Mouse (Mus musculus): ENCODE results near the gene Fancc.
"Not testable (repeated sequence)": the region's sequence is repeated elsewhere in the genome, so short reads cannot be mapped to it uniquely, and the experiment has no call there.

Gene Fancc

GRCm38 (mm10) chr13:63515542-63515941 is 18.5 kb upstream of the Fancc start:
- no peak for DNase-seq (ENCODE audit: inconsistent ontology term)

GRCm38 (mm10) chr13:63514931-63515360 is 17.9 kb upstream of the Fancc start:
- DNase-seq (ENCODE audit: inconsistent ontology term), result no peak

- DNase-seq (ENCODE audit: inconsistent ontology term), result peak; percentile 97
Measured at GRCm38 (mm10) chr13:63513374-63514098, 16.5 kb upstream of the Fancc start.

- no peak for DNase-seq (ENCODE audit: inconsistent ontology term)
Measured at GRCm38 (mm10) chr13:63512411-63512810, 15.3 kb upstream of the Fancc start.

GRCm38 (mm10) chr13:63507821-63508220 is 10.7 kb upstream of the Fancc start:
- no peak for DNase-seq (ENCODE audit: inconsistent ontology term)

GRCm38 (mm10) chr13:63507001-63507556 is 10.0 kb upstream of the Fancc start:
- no peak for DNase-seq (ENCODE audit: inconsistent ontology term)

- DNase-seq (ENCODE audit: inconsistent ontology term), result no peak
Measured at GRCm38 (mm10) chr13:63506364-63506763, 9.3 kb upstream of the Fancc start.

- DNase-seq (ENCODE audit: inconsistent ontology term), result no peak
Measured at GRCm38 (mm10) chr13:63502391-63502790, 5.3 kb upstream of the Fancc start.

GRCm38 (mm10) chr13:63499489-63499888 is 2.4 kb upstream of the Fancc start:
- no peak for DNase-seq (ENCODE audit: inconsistent ontology term)

- DNase-seq (ENCODE audit: inconsistent ontology term), result no peak
Measured at GRCm38 (mm10) chr13:63487707-63488042, 9.4 kb downstream of the Fancc start.

GRCm38 (mm10) chr13:63486791-63487706 is 10.0 kb downstream of the Fancc start:
- no peak for DNase-seq (ENCODE audit: inconsistent ontology term)

GRCm38 (mm10) chr13:63475356-63475755 is 21.7 kb downstream of the Fancc start:
- no peak for DNase-seq (ENCODE audit: inconsistent ontology term)

GRCm38 (mm10) chr13:63452898-63453297 is 44.2 kb downstream of the Fancc start:
- peak; percentile 61 for DNase-seq (ENCODE audit: inconsistent ontology term)

GRCm38 (mm10) chr13:63451140-63451539 is 45.9 kb downstream of the Fancc start:
- no peak for DNase-seq (ENCODE audit: inconsistent ontology term)

- DNase-seq (ENCODE audit: inconsistent ontology term), result no peak
Measured at GRCm38 (mm10) chr13:63445419-63445818, 51.7 kb downstream of the Fancc start.

- no peak for DNase-seq (ENCODE audit: inconsistent ontology term)
Measured at GRCm38 (mm10) chr13:63432759-63433158, 64.3 kb downstream of the Fancc start.

- no peak for DNase-seq (ENCODE audit: inconsistent ontology term)
Measured at GRCm38 (mm10) chr13:63431857-63432191, 65.3 kb downstream of the Fancc start.

- DNase-seq (ENCODE audit: inconsistent ontology term), result peak; percentile 98
Measured at GRCm38 (mm10) chr13:63431030-63431856, 65.8 kb downstream of the Fancc start.

- DNase-seq (ENCODE audit: inconsistent ontology term), result no peak
Measured at GRCm38 (mm10) chr13:63430681-63431029, 66.4 kb downstream of the Fancc start.

GRCm38 (mm10) chr13:63430206-63430605 is 66.9 kb downstream of the Fancc start:
- DNase-seq (ENCODE audit: inconsistent ontology term), result no peak

- DNase-seq (ENCODE audit: inconsistent ontology term), result not testable (repeated sequence)
Measured at GRCm38 (mm10) chr13:63428211-63428610, 68.9 kb downstream of the Fancc start.

- DNase-seq (ENCODE audit: inconsistent ontology term), result no peak
Measured at GRCm38 (mm10) chr13:63423060-63423459, 74.0 kb downstream of the Fancc start.
